Mouse (Mus musculus) heart, postnatal 0 days (tissue): ENCODE data around the gene Agmo. TPM values are rescaled to one million over a fixed set of nuclear protein-coding genes. Genes with fewer than 3 reads are reported as not detected.

Experiments
- ATAC-seq: fragments of 200-750 bp; cut with Nextera tagmentation; 2 replicates; pipeline ENCODE4 v1.8.0; 2017; ENCODE audit warnings: low read depth, moderate number of reproducible peaks, moderate library complexity; ENCODE audit not compliant: insufficient read depth
- DNase-seq: peaks from one replicate; pipeline ENCODE4 v3.0.0-alpha.2; 2016; ENCODE audit warnings: low spot score
- H3K27ac ChIP-seq: fragments of 300-500 bp; sonication (generic); 2 replicates; pipeline ENCODE4 v1.5.1; 2014; ENCODE audit warnings: low read depth, mild to moderate bottlenecking
- H3K27me3 ChIP-seq: fragments of 300-500 bp; sonication (generic); 2 replicates; pipeline ENCODE4 v1.6.1; 2014; ENCODE audit warnings: low read length, mixed read lengths; ENCODE audit not compliant: control insufficient read depth, insufficient read depth
- H3K36me3 ChIP-seq: fragments of 300-500 bp; sonication (generic); replicated peaks from 2 replicates; pipeline ENCODE4 v1.6.1; 2014; ENCODE audit warnings: low read length, mixed read lengths; ENCODE audit not compliant: control insufficient read depth, insufficient read depth
- H3K4me1 ChIP-seq: fragments of 300-500 bp; sonication (generic); 2 replicates; pipeline ENCODE4 v1.6.1; 2014; ENCODE audit warnings: antibody characterized with exemption; ENCODE audit not compliant: control insufficient read depth, insufficient read depth
- H3K4me2 ChIP-seq: fragments of 300-500 bp; sonication (generic); 2 replicates; pipeline ENCODE4 v1.6.1; 2014; ENCODE audit warnings: low read depth, mild to moderate bottlenecking, low read length, moderate library complexity
- H3K4me3 ChIP-seq: fragments of 300-500 bp; sonication (generic); 2 replicates; pipeline ENCODE4 v1.5.1; 2014; ENCODE audit warnings: low read depth, low read length
- H3K9ac ChIP-seq: fragments of 300-500 bp; sonication (generic); replicated peaks from 2 replicates; pipeline ENCODE4 v1.6.1; 2014; ENCODE audit warnings: low read depth, low read length, mixed read lengths
- H3K9me3 ChIP-seq: fragments of 300-500 bp; sonication (generic); replicated peaks from 2 replicates; pipeline ENCODE4 v1.6.1; 2016; ENCODE audit warnings: low read length; ENCODE audit not compliant: control insufficient read depth
- CTCF ChIP-seq: IDR thresholded peaks from 2 replicates; pipeline ENCODE4 v1.5.1; 2016; ENCODE audit warnings: antibody characterized with exemption, control low read depth, low read depth
- EP300 ChIP-seq: IDR thresholded peaks from 2 replicates; pipeline ENCODE4 v1.6.1; 2016; ENCODE audit warnings: antibody characterized with exemption, low read depth
- WGBS: fragments of 180-500 bp; shearing (Covaris S2); extraction: QIAGEN DNeasy Blood & Tissue Kit; methylation state at CpG from one replicate; pipeline ENCODE4 v1.1.7; 2014; 5-methylcytosine and 5-hydroxymethylcytosine counted together
- polyA plus RNA-seq: library from polyadenylated mRNA; unstranded; fragments of >200 nt; fragmentation: Nextera tagmentation; extraction: Ambion mirVana; gene quantifications from 2 replicates; pipeline ENCODE4 v1.2.1, GENCODE M21; 2015
- total RNA-seq: library from RNA; depleted of rRNA; stranded (reverse); fragments of >200 nt; gene quantifications from 2 replicates; pipeline ENCODE4 v1.2.3, GENCODE M21; 2014; ENCODE audit warnings: low replicate concordance; rRNA removed

The Agmo gene
- total RNA-seq (0.27 and 1.9 TPM in 2 replicates), polyA plus RNA-seq (0.70 and 0.74 TPM in 2 replicates)

- no peak for DNase-seq
- H3K4me3 ChIP-seq = no peak within 1 kb of the TSS
- H3K36me3 ChIP-seq = no peaks in the 10 kb centered on the region
- no peaks in the 10 kb centered on the region for H3K27me3 ChIP-seq
- H3K4me1 ChIP-seq = no peaks in the 10 kb centered on the region
- WGBS = 41% methylated on average over 4 of the region's 4 CpGs
- no peaks in the 10 kb centered on the region for H3K9me3 ChIP-seq
- H3K9ac ChIP-seq = no peak within 1 kb of the TSS
- H3K27ac ChIP-seq = no peak within 1 kb of the TSS; the same call in 1 of the 2 replicates
- peak within 1 kb of the TSS; percentile 0; the same call in 1 of the 2 replicates for H3K4me2 ChIP-seq
- no peak for ATAC-seq
- TF ChIP-seq EP300 (no peak), CTCF (no peak)
Observed at GRCm38 (mm10) chr12:37241566-37242021, at the start of gene Agmo. TSS of gene Agmo (plus strand) at chr12:37241641.

GRCm38 (mm10) chr12:37231119-37231518 lies 10.3 kb upstream of the Agmo start:
- Histone ChIP-seq H3K4me2 (no peak overlapping the region), H3K27me3 (no peaks in the 10 kb centered on the region), H3K9ac (no peak overlapping the region), H3K4me1 (no peaks in the 10 kb centered on the region), H3K9me3 (no peaks in the 10 kb centered on the region), H3K27ac (no peak overlapping the region), H3K4me3 (no peak overlapping the region), H3K36me3 (no peaks in the 10 kb centered on the region)
- DNase-seq (no peak), ATAC-seq (no peak)
- TF ChIP-seq CTCF = no peak
- 57% methylated on average over 1 of the region's 1 CpGs for WGBS

GRCm38 (mm10) chr12:37240975-37241565 lies 371 bp upstream of the Agmo start:
- ATAC-seq (no peak), DNase-seq (no peak)
- WGBS = 67% methylated on average over 5 of the region's 5 CpGs

GRCm38 (mm10) chr12:37242484-37242883 lies 1.0 kb downstream of the Agmo start:
- no peak overlapping the region for H3K9ac ChIP-seq
- H3K27me3 ChIP-seq = no peaks in the 10 kb centered on the region
- ATAC-seq = no peak
- H3K4me2 ChIP-seq = no peak overlapping the region
- no peaks in the 10 kb centered on the region for H3K4me1 ChIP-seq
- 64% methylated on average over 3 of the region's 3 CpGs for WGBS
- TF ChIP-seq EP300 (no peak), CTCF (no peak)
- H3K36me3 ChIP-seq = no peaks in the 10 kb centered on the region
- DNase-seq = no peak
- no peak overlapping the region for H3K4me3 ChIP-seq
- H3K27ac ChIP-seq = no peak overlapping the region
- H3K9me3 ChIP-seq = no peaks in the 10 kb centered on the region

More at GRCm38 (mm10) chr12:37240975-37241565, 371 bp upstream of the Agmo start:
- no peak for TF ChIP-seq EP300
- Histone ChIP-seq H3K9me3 (no peaks in the 10 kb centered on the region), H3K27me3 (no peaks in the 10 kb centered on the region), H3K27ac (no peak overlapping the region), H3K36me3 (no peaks in the 10 kb centered on the region), H3K4me3 (no peak overlapping the region), H3K9ac (no peak overlapping the region), H3K4me1 (no peaks in the 10 kb centered on the region), H3K4me2 (0 out of 2 replicates have a peak overlapping the region, but pooled peaks have one; percentile 0)

- ATAC-seq = no peak
- H3K4me3 ChIP-seq = no peak overlapping the region
Observed at GRCm38 (mm10) chr12:37244876-37245275, 3.4 kb downstream of the Agmo start.

GRCm38 (mm10) chr12:37251688-37252087 lies 10.2 kb downstream of the Agmo start:
- Histone ChIP-seq H3K36me3 (no peaks in the 10 kb centered on the region), H3K4me3 (no peak overlapping the region), H3K27ac (no peak overlapping the region), H3K4me1 (no peaks in the 10 kb centered on the region), H3K9ac (no peak overlapping the region), H3K4me2 (no peak overlapping the region), H3K9me3 (no peaks in the 10 kb centered on the region), H3K27me3 (no peaks in the 10 kb centered on the region)
- no peak for ATAC-seq
- TF ChIP-seq EP300 = no peak
- WGBS = 86% methylated on average over 5 of the region's 5 CpGs
- DNase-seq = no peak

More at GRCm38 (mm10) chr12:37244876-37245275, 3.4 kb downstream of the Agmo start:
- H3K4me1 ChIP-seq = no peaks in the 10 kb centered on the region
- H3K27ac ChIP-seq = no peak overlapping the region
- 56% methylated on average over 1 of the region's 1 CpGs for WGBS
- no peaks in the 10 kb centered on the region for H3K9me3 ChIP-seq
- H3K36me3 ChIP-seq = no peaks in the 10 kb centered on the region
- no peak for DNase-seq
- H3K4me2 ChIP-seq = no peak overlapping the region
- H3K9ac ChIP-seq = no peak overlapping the region
- TF ChIP-seq EP300 (no peak), CTCF (no peak)
- no peaks in the 10 kb centered on the region for H3K27me3 ChIP-seq
